Mouse (Mus musculus) spleen, postnatal 10 days (tissue): Measurements from ENCODE around the gene Snx6.
"Not testable (repeated sequence)": the region's sequence is repeated elsewhere in the genome, so short reads cannot be mapped to it uniquely, and the experiment has no call there.

Experiments
- DNase-seq, 2 experiments: peaks; one replicate each; pipeline ENCODE4 v3.0.0; 2021 to 2022; ENCODE audit warnings: low spot score in 2 of 2

Snx6 gene

GRCm38 (mm10) chr12:54795153-54795998 lies at the start of gene Snx6:
Snx6 (minus strand) TSS chr12:54795703.
- DNase-seq: peak; percentile 65 to 88

GRCm38 (mm10) chr12:54844415-54844814 lies 48.9 kb upstream of the Snx6 start:
- no peak for DNase-seq

- no peak for DNase-seq
Measured at GRCm38 (mm10) chr12:54841576-54841975, 46.1 kb upstream of the Snx6 start.

GRCm38 (mm10) chr12:54839815-54840214 lies 44.3 kb upstream of the Snx6 start:
- no peak for DNase-seq

- DNase-seq: no peak
Measured at GRCm38 (mm10) chr12:54838931-54839330, 43.4 kb upstream of the Snx6 start.

GRCm38 (mm10) chr12:54835608-54836570 lies 40.4 kb upstream of the Snx6 start:
- DNase-seq: no peak

GRCm38 (mm10) chr12:54834925-54835447 lies 39.5 kb upstream of the Snx6 start:
- DNase-seq: peak in 1 of 2 experiments; percentile 50

GRCm38 (mm10) chr12:54833856-54834399 lies 38.4 kb upstream of the Snx6 start:
- DNase-seq: no peak

GRCm38 (mm10) chr12:54831927-54832326 lies 36.4 kb upstream of the Snx6 start:
- DNase-seq: not testable (repeated sequence)

- DNase-seq: peak; percentile 46 to 84
Measured at GRCm38 (mm10) chr12:54830574-54830973, 35.1 kb upstream of the Snx6 start.

- no peak for DNase-seq
Measured at GRCm38 (mm10) chr12:54829876-54830275, 34.4 kb upstream of the Snx6 start.

- no peak for DNase-seq
Measured at GRCm38 (mm10) chr12:54828043-54828442, 32.5 kb upstream of the Snx6 start.

GRCm38 (mm10) chr12:54825202-54825601 lies 29.7 kb upstream of the Snx6 start:
- DNase-seq: no peak

GRCm38 (mm10) chr12:54822836-54823426 lies 27.4 kb upstream of the Snx6 start:
- DNase-seq: no peak

GRCm38 (mm10) chr12:54820684-54821161 lies 25.2 kb upstream of the Snx6 start:
- DNase-seq: no peak

- DNase-seq: no peak
Measured at GRCm38 (mm10) chr12:54819181-54819935, 23.9 kb upstream of the Snx6 start.

- DNase-seq: no peak
Measured at GRCm38 (mm10) chr12:54810142-54810541, 14.6 kb upstream of the Snx6 start.

GRCm38 (mm10) chr12:54807481-54807880 lies 12.0 kb upstream of the Snx6 start:
- DNase-seq: no peak

GRCm38 (mm10) chr12:54806131-54806530 lies 10.6 kb upstream of the Snx6 start:
- no peak for DNase-seq

GRCm38 (mm10) chr12:54805254-54806002 lies 9.9 kb upstream of the Snx6 start:
- no peak for DNase-seq
